Mouse (Mus musculus): ENCODE results near the gene Creb3l1. TPM values are rescaled to one million over a fixed set of nuclear protein-coding genes. Genes with fewer than 3 reads are reported as not detected.

The Creb3l1 gene
- total RNA-seq, 2 experiments from 2014 or later = 10.4 to 11.6 TPM

DNA sequence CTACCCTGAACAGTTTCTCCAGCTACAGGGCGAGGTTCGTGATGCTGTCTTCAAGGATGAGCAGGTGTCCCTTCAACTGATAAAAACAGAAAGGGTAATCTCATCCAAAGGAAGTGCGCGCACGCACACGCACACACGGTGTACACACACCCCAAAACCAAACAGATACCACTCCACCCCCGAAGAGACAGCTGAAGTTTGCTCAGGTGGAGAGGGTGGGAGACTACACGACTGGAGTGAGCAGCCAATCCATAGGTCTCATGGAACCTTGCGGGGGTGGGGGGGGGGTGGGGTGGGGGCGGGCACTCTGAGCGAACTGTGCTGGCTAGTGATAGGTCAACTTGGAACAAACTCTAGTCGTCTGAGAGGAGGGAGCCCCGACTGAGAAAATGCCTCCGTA lies 17.2 kb upstream of the Creb3l1 start:
- no peak for DNase-seq (ENCODE audit: low spot score in 2 of 2)

DNA sequence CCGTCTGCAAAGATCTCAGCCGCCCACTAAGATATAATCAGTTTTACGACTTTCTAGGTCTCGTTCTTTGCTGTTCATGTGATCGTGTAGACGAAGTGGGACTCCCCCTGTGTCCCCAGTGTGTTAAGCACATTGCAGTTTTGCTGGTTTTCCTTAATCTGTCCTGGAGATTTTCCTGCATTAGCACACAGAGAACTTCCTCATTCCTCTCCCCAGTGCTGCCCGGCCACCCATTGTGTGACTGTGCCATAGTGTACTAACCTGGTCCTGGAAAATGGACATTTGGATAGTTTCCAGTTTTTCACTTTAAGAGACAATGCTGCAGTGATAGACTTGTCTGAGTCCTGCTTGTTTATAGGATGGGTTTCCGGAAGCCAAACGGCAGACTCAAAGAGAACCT lies 10.0 kb upstream of the Creb3l1 start:
- DNase-seq (ENCODE audit: low spot score in 2 of 2) = no peak

- DNase-seq (ENCODE audit: low spot score in 2 of 2) = no peak
Measured at GRCm38 (mm10) chr2:92030554-92030953, 6.3 kb upstream of the Creb3l1 start.

GRCm38 (mm10) chr2:92029387-92030133 lies 5.3 kb upstream of the Creb3l1 start:
- DNase-seq (ENCODE audit: low spot score in 2 of 2) = no peak

DNA sequence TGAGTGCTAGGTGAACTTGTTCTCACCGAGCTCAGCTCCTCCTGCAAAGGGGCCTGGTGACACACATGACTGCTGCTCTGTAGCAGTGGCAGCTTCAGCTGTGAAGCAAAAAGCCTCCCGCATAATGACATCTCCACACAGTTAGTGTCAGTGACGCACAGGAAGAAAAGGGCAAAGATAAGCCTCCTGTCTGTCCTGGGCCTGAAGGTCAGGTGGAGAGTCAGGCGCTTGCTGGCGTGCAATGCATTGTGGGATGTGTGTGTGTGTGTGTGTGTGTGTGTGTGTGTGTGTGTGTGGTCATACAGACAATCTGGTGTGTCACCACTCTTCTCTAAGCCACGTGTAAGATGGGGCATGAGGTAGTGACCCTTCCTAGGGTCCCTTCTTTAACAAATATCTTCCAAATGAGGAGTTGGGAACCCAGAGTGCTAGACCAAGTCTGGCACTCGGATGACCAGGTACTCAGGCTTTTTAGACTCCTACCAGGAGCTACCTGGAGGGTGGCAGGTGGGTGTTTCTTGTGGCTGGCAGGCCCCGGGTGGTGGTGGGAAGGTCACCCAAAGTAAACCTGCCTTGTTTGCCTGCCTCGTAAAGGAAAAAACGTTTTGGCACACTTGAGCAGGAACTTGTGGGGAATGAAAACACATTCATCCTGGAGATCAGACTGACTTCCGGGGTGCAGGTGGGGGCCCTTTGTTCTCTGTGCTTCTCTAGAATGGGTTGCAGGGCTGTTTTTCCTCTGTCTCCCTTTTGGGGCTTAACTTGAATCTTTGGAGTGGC lies 3.7 kb upstream of the Creb3l1 start:
- no peak for DNase-seq (ENCODE audit: low spot score in 2 of 2)

DNA sequence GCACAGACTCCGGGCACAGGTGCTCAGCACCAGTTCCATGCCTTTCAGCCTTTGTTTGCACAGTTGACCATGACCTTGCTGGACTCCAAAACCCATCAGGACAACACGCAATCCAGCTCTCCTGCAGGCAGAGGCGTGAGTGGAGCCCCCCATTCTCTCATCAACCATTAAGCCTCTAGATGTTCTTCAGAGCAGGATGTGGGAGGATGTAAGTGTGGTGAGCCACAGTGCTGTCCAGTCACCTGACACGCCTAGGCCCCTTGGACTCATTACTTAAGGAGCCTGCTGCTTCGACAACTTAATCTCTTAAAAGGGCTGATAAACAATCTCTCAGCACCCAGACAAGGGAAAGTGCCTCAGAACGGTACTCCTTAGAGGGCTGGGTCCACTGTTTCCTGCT lies 1.7 kb upstream of the Creb3l1 start:
- DNase-seq (ENCODE audit: low spot score in 2 of 2) = no peak

DNA sequence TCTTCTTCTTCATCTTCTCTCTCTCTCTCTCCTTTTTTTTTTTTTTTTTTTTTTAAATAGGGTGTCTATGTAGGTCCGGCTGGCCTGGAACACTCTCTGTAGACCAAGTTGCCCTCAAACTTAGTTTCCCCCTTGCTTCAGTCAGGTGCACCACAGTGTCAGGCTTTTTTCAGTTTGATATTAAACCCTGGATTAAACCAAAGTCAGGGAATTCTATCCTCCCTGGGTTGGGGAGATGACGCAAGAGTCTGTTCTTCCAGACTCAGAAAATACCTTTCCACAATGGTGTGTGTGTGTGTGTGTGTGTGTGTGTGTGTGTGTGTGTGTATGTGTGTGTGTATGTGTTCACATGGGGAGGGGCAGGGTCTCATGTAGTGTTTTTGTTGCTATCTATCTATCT lies 900 bp upstream of the Creb3l1 start:
- DNase-seq (ENCODE audit: low spot score in 2 of 2) = no peak

DNA sequence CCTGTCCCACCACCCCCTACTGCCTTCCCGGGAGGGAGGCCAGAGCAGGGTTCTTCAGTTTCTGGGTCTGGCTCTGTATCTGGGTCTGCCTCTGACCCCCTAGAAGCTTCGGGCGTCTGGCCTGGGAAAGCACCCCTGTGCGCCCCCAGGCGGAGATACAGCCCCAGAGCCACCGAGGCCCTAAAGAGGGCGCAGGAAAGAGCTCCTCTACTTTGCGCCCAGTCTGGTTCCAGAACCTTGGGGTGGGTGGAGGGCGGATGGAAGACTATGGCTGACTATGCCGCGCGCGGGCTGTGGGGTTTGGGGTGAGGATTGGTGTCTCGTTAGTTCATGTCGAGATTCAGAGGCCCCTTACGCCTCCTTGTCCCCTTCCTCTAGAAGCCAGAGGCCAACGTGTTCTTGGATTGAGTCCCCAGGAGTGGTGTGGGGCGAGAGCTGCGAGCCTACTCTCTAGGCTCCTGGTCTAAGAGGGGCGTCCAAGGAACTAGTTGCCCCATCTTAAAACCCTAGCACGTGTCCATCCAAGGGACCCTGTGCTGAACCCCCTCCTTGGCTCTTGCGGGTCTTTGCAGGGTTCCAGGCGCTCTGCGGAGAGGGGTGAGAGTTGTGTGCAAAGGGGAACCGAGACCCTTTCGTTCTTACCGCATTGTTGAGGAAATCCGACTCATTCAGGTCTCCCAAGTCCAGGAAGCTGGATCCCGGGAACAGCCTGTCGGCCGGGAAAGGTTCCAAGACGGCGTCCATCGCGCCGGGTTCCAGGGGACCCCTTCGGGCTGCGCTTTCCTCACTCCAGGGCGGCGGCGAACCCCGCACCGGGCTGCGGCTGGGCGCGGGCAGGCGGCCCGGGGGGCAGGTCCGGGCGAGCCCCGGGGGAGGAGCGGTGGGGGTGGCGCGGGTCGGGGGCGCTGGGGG lies 684 bp downstream of the Creb3l1 start:
- peak; percentile 55 to 64 for DNase-seq (ENCODE audit: low spot score in 2 of 2)

- no peak for DNase-seq (ENCODE audit: low spot score in 2 of 2)
Measured at GRCm38 (mm10) chr2:92020676-92021265, 3.5 kb downstream of the Creb3l1 start.

DNA sequence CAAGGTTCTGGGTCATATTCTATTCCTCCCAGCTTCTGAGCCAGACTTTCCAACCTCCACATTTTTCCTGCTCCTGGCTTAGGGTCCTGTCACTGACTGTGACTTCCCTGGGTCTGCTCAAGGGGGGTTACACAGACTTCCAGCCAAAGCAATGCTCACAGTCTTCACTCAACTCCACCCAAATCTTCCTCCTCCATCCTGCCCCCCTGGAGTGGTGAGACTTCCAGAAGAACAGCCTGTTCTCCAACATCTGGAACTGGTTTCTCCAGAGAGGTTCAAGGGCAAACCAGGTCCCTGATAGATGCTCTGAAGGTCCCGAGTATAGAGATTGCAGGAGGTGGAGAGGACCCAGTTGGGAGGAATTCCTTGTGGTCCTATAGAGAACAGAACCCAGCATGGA lies 6.9 kb downstream of the Creb3l1 start:
- no peak for DNase-seq (ENCODE audit: low spot score in 2 of 2)

DNA sequence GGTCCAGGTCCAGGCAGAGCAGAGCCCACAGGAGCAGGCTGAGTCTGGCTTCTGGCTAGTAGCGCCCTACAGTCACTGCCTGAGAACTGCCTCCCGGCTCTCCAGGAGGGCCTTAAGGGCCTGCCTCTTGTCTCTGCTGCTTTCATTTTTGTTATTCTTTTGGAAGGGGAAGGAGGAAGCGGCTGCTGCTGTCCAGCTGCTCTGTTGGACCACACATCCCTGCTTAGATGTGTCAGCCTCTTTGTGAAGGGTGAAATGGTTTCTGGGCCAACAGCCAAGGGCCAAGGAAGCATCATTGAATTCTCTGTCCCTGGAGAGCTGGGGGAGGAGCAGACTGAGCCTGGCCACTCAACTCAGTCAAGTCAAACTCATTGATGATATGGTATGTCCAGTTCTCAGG lies 7.3 kb downstream of the Creb3l1 start:
- peak; percentile 30 to 46 for DNase-seq (ENCODE audit: low spot score in 2 of 2)

DNA sequence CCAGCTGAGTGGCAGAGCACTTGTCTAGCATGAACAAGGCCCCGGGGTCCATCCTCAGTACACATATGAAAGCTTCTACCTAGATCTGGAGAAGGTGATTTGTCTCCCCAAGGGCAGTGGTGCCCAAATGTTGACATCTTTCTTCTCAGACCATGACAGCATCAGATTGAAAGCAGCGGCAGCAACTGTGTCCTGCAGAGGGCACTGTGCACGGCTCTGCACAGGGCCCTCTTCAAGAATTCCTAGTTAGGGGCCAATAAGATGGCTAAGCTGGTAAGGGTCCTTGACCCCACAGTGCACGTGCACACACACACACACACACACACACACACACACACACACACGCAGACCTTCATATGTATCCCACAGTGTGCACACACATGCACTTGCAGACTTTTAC lies 9.4 kb downstream of the Creb3l1 start:
- DNase-seq (ENCODE audit: low spot score in 2 of 2) = no peak

DNA sequence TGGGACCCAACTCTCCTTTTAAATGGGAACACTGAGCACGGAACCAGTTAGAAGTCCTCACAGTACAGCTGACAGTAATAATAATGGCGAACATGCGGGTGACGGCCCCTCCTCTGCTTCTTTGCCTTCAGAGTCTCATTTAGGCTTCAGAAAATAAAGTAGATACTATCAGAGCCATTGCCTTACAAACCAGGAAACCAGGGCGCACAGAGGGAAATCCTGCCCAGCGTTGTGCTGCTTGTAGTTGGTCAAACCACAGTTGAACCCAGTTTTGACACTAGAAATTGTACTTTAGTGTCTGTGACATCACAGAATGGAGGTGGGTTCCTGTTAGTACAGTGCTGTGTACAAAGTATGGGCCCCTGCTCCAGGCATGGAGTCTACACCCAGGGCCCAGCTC lies 10.1 kb downstream of the Creb3l1 start:
- no peak for DNase-seq (ENCODE audit: low spot score in 2 of 2)

DNA sequence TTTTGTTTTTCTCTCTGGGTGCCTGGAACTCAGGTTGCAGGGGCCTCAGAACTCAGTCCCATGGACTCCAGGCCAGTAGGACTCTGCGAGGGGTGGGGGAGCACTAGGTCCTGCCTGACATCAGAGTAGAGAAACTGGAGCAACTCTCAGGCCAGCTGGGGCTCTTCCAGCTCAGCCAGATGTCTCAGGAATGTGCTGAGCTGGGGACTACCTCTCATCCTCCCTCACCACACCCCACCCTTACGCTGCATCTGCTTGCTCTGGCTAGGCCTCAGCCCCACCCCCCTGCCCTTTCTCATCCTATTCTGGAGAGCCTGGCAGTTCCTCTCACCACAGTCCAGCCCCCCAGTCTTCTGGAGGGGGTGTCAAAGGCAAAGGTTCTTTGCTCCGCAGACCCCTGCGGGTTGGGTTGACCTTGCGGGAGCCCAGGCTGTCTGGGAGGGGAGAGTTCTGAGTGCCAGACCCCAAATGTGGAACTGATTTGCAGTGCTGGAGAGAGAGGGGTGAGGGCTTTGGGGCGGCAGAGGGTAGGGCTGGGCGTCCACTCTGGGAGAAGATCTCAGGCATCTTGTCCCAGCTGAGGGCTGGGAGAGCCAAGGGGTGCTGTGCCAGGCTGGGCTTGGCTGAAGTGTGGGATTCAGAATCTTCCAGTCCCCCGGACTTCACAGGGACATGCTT lies 11.4 kb downstream of the Creb3l1 start:
- DNase-seq (ENCODE audit: low spot score in 2 of 2) = no peak

GRCm38 (mm10) chr2:92011424-92012353 lies 12.6 kb downstream of the Creb3l1 start:
- DNase-seq (ENCODE audit: low spot score in 2 of 2) = peak in 1 of 2 experiments; percentile 46

GRCm38 (mm10) chr2:92008623-92009404 lies 15.5 kb downstream of the Creb3l1 start:
- no peak for DNase-seq (ENCODE audit: low spot score in 2 of 2)

- peak; percentile 94 to 97 for DNase-seq (ENCODE audit: low spot score in 2 of 2)
Measured at GRCm38 (mm10) chr2:92007933-92008622, 16.2 kb downstream of the Creb3l1 start.
